Mouse (Mus musculus): Measurements from ENCODE around the gene Xkr7.

Gene Xkr7

GRCm38 (mm10) chr2:153032973-153033372, 1.3 kb downstream of the Xkr7 start:
- no peak for DNase-seq (ENCODE audit: low spot score)

- no peak for DNase-seq (ENCODE audit: low spot score)
Measured at GRCm38 (mm10) chr2:153033545-153034230, 2.0 kb downstream of the Xkr7 start.

- DNase-seq (ENCODE audit: low spot score), result no peak
Measured at GRCm38 (mm10) chr2:153036690-153037089, 5.0 kb downstream of the Xkr7 start.

GRCm38 (mm10) chr2:153043886-153044285, 12.2 kb downstream of the Xkr7 start:
- no peak for DNase-seq (ENCODE audit: low spot score)

GRCm38 (mm10) chr2:153045884-153046299, 14.2 kb downstream of the Xkr7 start:
- no peak for DNase-seq (ENCODE audit: low spot score)

- no peak for DNase-seq (ENCODE audit: low spot score)
Measured at GRCm38 (mm10) chr2:153047828-153048465, 16.3 kb downstream of the Xkr7 start.

GRCm38 (mm10) chr2:153049288-153049996, 17.8 kb downstream of the Xkr7 start:
- DNase-seq (ENCODE audit: low spot score), result no peak

GRCm38 (mm10) chr2:153049997-153050358, 18.3 kb downstream of the Xkr7 start:
- DNase-seq (ENCODE audit: low spot score), result no peak

- no peak for DNase-seq (ENCODE audit: low spot score)
Measured at GRCm38 (mm10) chr2:153051095-153051494, 19.4 kb downstream of the Xkr7 start.

- DNase-seq (ENCODE audit: low spot score), result no peak
Measured at GRCm38 (mm10) chr2:153051537-153051936, 19.9 kb downstream of the Xkr7 start.

GRCm38 (mm10) chr2:153052700-153053351, 21.2 kb downstream of the Xkr7 start:
- DNase-seq (ENCODE audit: low spot score), result no peak

- DNase-seq (ENCODE audit: low spot score), result no peak
Measured at GRCm38 (mm10) chr2:153053896-153054295, 22.2 kb downstream of the Xkr7 start.

- DNase-seq (ENCODE audit: low spot score), result no peak
Measured at GRCm38 (mm10) chr2:153055270-153055920, 23.7 kb downstream of the Xkr7 start.

GRCm38 (mm10) chr2:153058365-153058764, 26.7 kb downstream of the Xkr7 start:
- DNase-seq (ENCODE audit: low spot score), result no peak

GRCm38 (mm10) chr2:153060216-153060615, 28.6 kb downstream of the Xkr7 start:
- no peak for DNase-seq (ENCODE audit: low spot score)

GRCm38 (mm10) chr2:153063394-153063793, 31.7 kb downstream of the Xkr7 start:
- no peak for DNase-seq (ENCODE audit: low spot score)

- DNase-seq (ENCODE audit: low spot score), result no peak
Measured at GRCm38 (mm10) chr2:153064190-153064970, 32.7 kb downstream of the Xkr7 start.

- no peak for DNase-seq (ENCODE audit: low spot score)
Measured at GRCm38 (mm10) chr2:153065747-153066508, 34.3 kb downstream of the Xkr7 start, which contains the start of gene Ccm2l. Ccm2l (plus strand) TSS chr2:153065955.

- DNase-seq (ENCODE audit: low spot score), result no peak
Measured at GRCm38 (mm10) chr2:153066991-153067390, 35.3 kb downstream of the Xkr7 start.

GRCm38 (mm10) chr2:153070762-153071490, 39.3 kb downstream of the Xkr7 start:
- DNase-seq (ENCODE audit: low spot score), result no peak
